ENCODE assay signal across 9 mouse cellular contexts in genomic region chr12:70752911-70753290, GRCm38 (mm10).
DNase-seq lines count a peak whose midpoint lies in the region; ATAC-seq and TF ChIP-seq lines count a peak whose summit lies in the region.
"Had no signal": no experiment of that assay in that cellular context is flagged by ENCODE, and none has a peak within 500 bp of the region (broad histone marks: within the 10 kb centered on the region; RNA-seq: fewer than 3 reads in every experiment).

No protein-coding gene starts in this region.

- intact Hi-C loops in left cerebral cortex, adult 2 months (cut with DNase I) = no loop called here
- intact Hi-C loops in left cerebral cortex, postnatal 25 days (cut with DNase I) = no loop called here

- no peaks in the 10 kb centered on the region for H3K9me3 ChIP-seq in embryonic facial prominence, embryonic 15.5 days (replicated peaks)
- H3K9me3 ChIP-seq in hindbrain, embryonic 14.5 days (ENCODE audit: control insufficient read depth, low read length) = no peaks in the 10 kb centered on the region
- no peaks in the 10 kb centered on the region for H3K9me3 ChIP-seq in midbrain, postnatal 0 days (ENCODE audit: low read length)

- H3K27ac ChIP-seq in left cerebral cortex, adult 2 months = peak overlapping the region; percentile 58
- 0 out of 2 replicates have a peak overlapping the region, but pooled peaks have one; percentile 80 for H3K27ac ChIP-seq in embryonic facial prominence, embryonic 15.5 days (replicated peaks)
- H3K27ac ChIP-seq in hindbrain, embryonic 14.5 days = 0 out of 2 replicates have a peak overlapping the region, but pooled peaks have one; percentile 48
- H3K27ac ChIP-seq in midbrain, postnatal 0 days (ENCODE audit: low read depth, low read length) = 0 out of 2 replicates have a peak overlapping the region, but pooled peaks have one; percentile 18

- H3K36me3 ChIP-seq in embryonic facial prominence, embryonic 15.5 days = no peaks in the 10 kb centered on the region
- no peaks in the 10 kb centered on the region for H3K36me3 ChIP-seq in hindbrain, embryonic 14.5 days (replicated peaks; ENCODE audit: control insufficient read depth, insufficient read depth)
- no peaks in the 10 kb centered on the region for H3K36me3 ChIP-seq in midbrain, postnatal 0 days (ENCODE audit: insufficient read depth, low read length)

- no peak overlapping the region for H3K9ac ChIP-seq in embryonic facial prominence, embryonic 15.5 days
- no peak overlapping the region for H3K9ac ChIP-seq in hindbrain, embryonic 14.5 days
- no peak overlapping the region for H3K9ac ChIP-seq in midbrain, postnatal 0 days (replicated peaks; ENCODE audit: low read length, poor library complexity, severe bottlenecking)

- 31% methylated on average over 4 of the region's 4 CpGs for WGBS in embryonic facial prominence, embryonic 15.5 days
- WGBS in hindbrain, embryonic 14.5 days = 69% methylated on average over 4 of the region's 4 CpGs
- WGBS in midbrain, postnatal 0 days = 63% methylated on average over 4 of the region's 4 CpGs

- no peak; the same call in 1 of the 2 replicates for ATAC-seq in embryonic facial prominence, embryonic 15.5 days (ENCODE audit: insufficient number of reproducible peaks, low FRiP score, low TSS enrichment, low read depth)
- ATAC-seq in hindbrain, embryonic 14.5 days (ENCODE audit: low FRiP score) = no peak
- ATAC-seq in midbrain, postnatal 0 days (ENCODE audit: low FRiP score) = no peak

- DNase-seq in left cerebral cortex, adult 2 months (ENCODE audit: extremely low spot score in 1 of 2, low spot score in 2 of 2) = no peak
- DNase-seq in left cerebral cortex, adult 18-20 months (ENCODE audit: low spot score in 2 of 2) = no peak
- no peak for DNase-seq in hindbrain, embryonic 14.5 days (ENCODE audit: low spot score)
- no peak for DNase-seq in midbrain, postnatal 0 days (ENCODE audit: low spot score)
- DNase-seq in left cerebral cortex, postnatal 25 days (ENCODE audit: low spot score in 2 of 2) = no peak
- no peak for DNase-seq in thymus, postnatal 36 days
- DNase-seq in liver = no peak
- DNase-seq: lung, adult 2 months had no signal

- H3K4me3 ChIP-seq in left cerebral cortex, adult 2 months = no peak overlapping the region
- no peak overlapping the region for H3K4me3 ChIP-seq in embryonic facial prominence, embryonic 15.5 days (replicated peaks)
- H3K4me3 ChIP-seq in hindbrain, embryonic 14.5 days (replicated peaks; ENCODE audit: low read length) = no peak overlapping the region
- H3K4me3 ChIP-seq in midbrain, postnatal 0 days (ENCODE audit: low read depth, low read length) = no peak overlapping the region

- H3K4me2 ChIP-seq in embryonic facial prominence, embryonic 15.5 days (replicated peaks) = peak overlapping the region; percentile 7; the same call in 1 of the 2 replicates
- no peak overlapping the region for H3K4me2 ChIP-seq in hindbrain, embryonic 14.5 days (replicated peaks)
- peak overlapping the region; percentile 9; the same call in 1 of the 2 replicates for H3K4me2 ChIP-seq in midbrain, postnatal 0 days (ENCODE audit: low read depth, low read length, poor library complexity, severe bottlenecking)

- TF ChIP-seq CTCF in left cerebral cortex, adult 2 months (IDR thresholded peaks at IDR 0.05) = no peak
- no peak for TF ChIP-seq CTCF in midbrain, postnatal 0 days (IDR thresholded peaks at IDR 0.05)

- peaks cover 33% of the 10 kb centered on the region for H3K4me1 ChIP-seq in embryonic facial prominence, embryonic 15.5 days
- H3K4me1 ChIP-seq in hindbrain, embryonic 14.5 days (replicated peaks; ENCODE audit: control insufficient read depth, insufficient read depth, low read length) = peaks cover 11% of the 10 kb centered on the region; the same call in 1 of the 2 replicates
- peaks cover 8% of the 10 kb centered on the region; the same call in 1 of the 2 replicates for H3K4me1 ChIP-seq in midbrain, postnatal 0 days (ENCODE audit: insufficient read depth, low read length)

- H3K27me3 ChIP-seq in embryonic facial prominence, embryonic 15.5 days = no peaks in the 10 kb centered on the region
- no peaks in the 10 kb centered on the region for H3K27me3 ChIP-seq in hindbrain, embryonic 14.5 days (ENCODE audit: control insufficient read depth, insufficient read depth, low read length)
- no peaks in the 10 kb centered on the region for H3K27me3 ChIP-seq in midbrain, postnatal 0 days (ENCODE audit: insufficient read depth, low read length)

Comparison
In these comparisons a context has a peak if more than half of its experiments do, and no peak if none do; other contexts are left out.
1. H3K27ac ChIP-seq: peak in every context shown above with its lines; median percentile 80 in embryonic facial prominence, embryonic 15.5 days; 58 in left cerebral cortex, adult 2 months; 48 in hindbrain, embryonic 14.5 days; 18 in midbrain, postnatal 0 days.